Mouse (Mus musculus) heart, adult 2 months (tissue): ENCODE measurements around the gene Olfr545.

Source experiments
- CTCF ChIP-seq: fragments of 200-600 bp; IDR thresholded peaks from 2 replicates; pipeline ENCODE4 v1.8.1; 2022; ENCODE audit warnings: antibody characterized with exemption, mild to moderate bottlenecking, moderate library complexity
- EP300 ChIP-seq: fragments of 200-500 bp; IDR thresholded peaks from 2 replicates; pipeline ENCODE4 v1.6.1; 2011; ENCODE audit warnings: low read depth, low read length, control low read depth; ENCODE audit not compliant: insufficient read depth
- POLR2A ChIP-seq: fragments of 200-500 bp; IDR thresholded peaks from 2 replicates; pipeline ENCODE4 v1.6.1; 2011; ENCODE audit warnings: mild to moderate bottlenecking, low read depth, low read length, control low read depth; ENCODE audit not compliant: insufficient read depth

GRCm38 (mm10) chr7:102541251-102541650, 41.9 kb upstream of the Olfr545 start:
- no peak for TF ChIP-seq CTCF
- no peak for TF ChIP-seq POLR2A
- TF ChIP-seq EP300 = no peak
